Mouse (Mus musculus) midbrain, postnatal 0 days (tissue): ENCODE measurements at regions not wholly inside any gene's neighbourhood (a gene's known extent, or its start where the extent isn't known, plus 50 kb on each side); places are given as distances from the start of the nearest gene placed in this dataset.

Experiments
- ATAC-seq: fragments of 200-750 bp; cut with Nextera tagmentation; 2 replicates; pipeline ENCODE4 v1.8.0; 2017; ENCODE audit warnings: moderate number of reproducible peaks, mild to moderate bottlenecking, moderate TSS enrichment, moderate library complexity; ENCODE audit not compliant: low FRiP score
- DNase-seq: peaks from one replicate; pipeline ENCODE4 v3.0.0-alpha.2; 2015; ENCODE audit warnings: low spot score
- H3K27ac ChIP-seq: fragments of 300-500 bp; sonication (generic); 2 replicates; pipeline ENCODE4 v1.5.1; 2014; ENCODE audit warnings: low read depth, mild to moderate bottlenecking, low read length, mixed read lengths
- H3K27me3 ChIP-seq: fragments of 300-500 bp; sonication (generic); 2 replicates; pipeline ENCODE4 v1.6.1; 2014; ENCODE audit warnings: low read length, control low read depth, mixed read lengths; ENCODE audit not compliant: insufficient read depth
- H3K36me3 ChIP-seq: fragments of 300-500 bp; sonication (generic); 2 replicates; pipeline ENCODE4 v1.6.1; 2014; ENCODE audit warnings: low read length, control low read depth, mixed read lengths; ENCODE audit not compliant: insufficient read depth
- H3K4me1 ChIP-seq: fragments of 300-500 bp; sonication (generic); 2 replicates; pipeline ENCODE4 v1.6.1; 2014; ENCODE audit warnings: mild to moderate bottlenecking, control low read depth, antibody characterized with exemption, low read length, mixed read lengths; ENCODE audit not compliant: insufficient read depth
- H3K4me2 ChIP-seq: fragments of 300-500 bp; sonication (generic); 2 replicates; pipeline ENCODE4 v1.6.1; 2014; ENCODE audit warnings: low read depth, mild to moderate bottlenecking, low read length, mixed read lengths; ENCODE audit not compliant: poor library complexity, severe bottlenecking
- H3K4me3 ChIP-seq: fragments of 300-500 bp; sonication (generic); 2 replicates; pipeline ENCODE4 v1.5.1; 2014; ENCODE audit warnings: low read depth, mild to moderate bottlenecking, low read length, moderate library complexity
- H3K9ac ChIP-seq: fragments of 300-500 bp; sonication (generic); replicated peaks from 2 replicates; pipeline ENCODE4 v1.6.1; 2014; ENCODE audit warnings: mild to moderate bottlenecking, low read length, moderate library complexity, mixed read lengths; ENCODE audit not compliant: poor library complexity, severe bottlenecking
- H3K9me3 ChIP-seq: fragments of 300-500 bp; sonication (generic); 2 replicates; pipeline ENCODE4 v1.6.1; 2016; ENCODE audit warnings: low read length, control low read depth
- CTCF ChIP-seq: IDR thresholded peaks from 2 replicates; pipeline ENCODE4 v1.5.1; 2016; ENCODE audit warnings: antibody characterized with exemption, mild to moderate bottlenecking
- WGBS: fragments of 180-500 bp; shearing (Covaris S2); extraction: QIAGEN DNeasy Blood & Tissue Kit; methylation state at CpG from one replicate; pipeline ENCODE4 v1.1.7; 2014; 5-methylcytosine and 5-hydroxymethylcytosine counted together

DNA sequence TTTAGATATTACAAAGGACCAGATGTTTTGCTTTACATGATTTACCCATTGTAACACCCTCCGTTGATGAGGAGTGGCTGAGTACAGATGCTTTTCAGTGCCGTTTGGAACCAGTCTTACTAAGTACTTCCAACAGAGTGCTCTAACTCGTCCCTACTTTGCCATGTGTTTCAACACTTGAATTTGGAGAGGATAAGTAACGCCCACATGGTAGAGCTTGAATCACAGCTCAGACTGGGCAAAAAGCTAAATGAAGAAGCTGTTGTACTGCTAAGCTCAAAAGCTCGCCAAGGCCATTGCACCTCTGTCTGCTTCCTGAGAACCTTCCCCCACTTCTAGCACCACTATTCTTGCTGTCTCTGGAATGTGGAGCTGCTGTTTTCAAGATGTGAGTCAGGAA, 471.1 kb downstream of the Nfib start:
- Histone ChIP-seq H3K9me3 (no peaks in the 10 kb centered on the region), H3K27me3 (no peaks in the 10 kb centered on the region), H3K27ac (no peak overlapping the region), H3K36me3 (no peaks in the 10 kb centered on the region), H3K4me3 (no peak overlapping the region), H3K4me1 (no peaks in the 10 kb centered on the region), H3K9ac (no peak overlapping the region), H3K4me2 (no peak overlapping the region)
- no peak for TF ChIP-seq CTCF
- ATAC-seq (no peak), DNase-seq (no peak)
- 88% methylated on average over 5 of the region's 5 CpGs for WGBS

DNA sequence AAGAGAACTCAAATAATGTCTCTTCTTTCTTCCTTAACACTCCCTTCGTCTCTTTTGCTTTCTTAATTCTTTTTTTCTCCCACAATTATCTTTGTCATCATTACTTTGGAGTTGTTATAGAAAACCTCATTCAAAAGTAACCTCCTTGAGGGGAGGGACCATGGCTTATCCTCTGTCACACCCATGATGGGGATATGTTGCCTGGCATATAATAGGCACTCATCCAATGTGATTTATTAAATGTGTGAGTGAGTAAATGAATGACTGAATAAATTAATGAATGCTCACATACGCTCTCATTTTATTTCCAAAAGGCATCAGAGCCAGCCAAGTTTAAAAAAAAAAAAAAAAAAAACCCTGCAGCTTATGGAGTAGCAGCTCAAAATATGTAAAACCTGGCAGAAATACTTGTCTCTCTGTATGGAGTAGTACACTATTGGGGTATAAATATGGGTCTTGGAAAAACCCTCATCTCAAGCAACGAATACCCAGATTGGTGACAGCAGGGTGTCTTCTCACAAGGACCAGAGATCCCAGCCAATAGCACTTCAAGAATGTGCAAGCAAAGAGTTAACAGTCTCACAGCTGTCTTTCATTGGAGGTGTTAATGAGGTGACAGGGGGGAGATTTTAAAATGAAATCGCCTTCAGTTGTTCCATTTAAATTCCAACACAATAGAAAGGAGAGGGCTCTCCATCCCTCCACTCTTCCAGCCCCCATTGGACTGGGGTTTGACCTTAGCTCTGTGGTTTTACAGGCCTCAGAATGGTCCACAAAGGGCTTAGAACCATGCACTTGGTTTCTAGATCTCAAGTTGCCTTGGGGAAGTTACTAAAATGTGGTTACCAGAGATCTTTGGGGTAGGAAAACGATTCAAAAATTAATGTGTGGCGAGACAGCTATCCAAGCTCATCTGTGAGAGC, 479.1 kb downstream of the Nfib start:
- Histone ChIP-seq H3K9ac (no peak overlapping the region), H3K27me3 (no peaks in the 10 kb centered on the region), H3K4me2 (no peak overlapping the region), H3K4me1 (no peaks in the 10 kb centered on the region), H3K4me3 (no peak overlapping the region), H3K27ac (no peak overlapping the region), H3K9me3 (no peaks in the 10 kb centered on the region), H3K36me3 (no peaks in the 10 kb centered on the region)
- TF ChIP-seq CTCF, result no peak
- DNase-seq (no peak), ATAC-seq (no peak)
- 71% methylated on average over 6 of the region's 6 CpGs for WGBS

DNA sequence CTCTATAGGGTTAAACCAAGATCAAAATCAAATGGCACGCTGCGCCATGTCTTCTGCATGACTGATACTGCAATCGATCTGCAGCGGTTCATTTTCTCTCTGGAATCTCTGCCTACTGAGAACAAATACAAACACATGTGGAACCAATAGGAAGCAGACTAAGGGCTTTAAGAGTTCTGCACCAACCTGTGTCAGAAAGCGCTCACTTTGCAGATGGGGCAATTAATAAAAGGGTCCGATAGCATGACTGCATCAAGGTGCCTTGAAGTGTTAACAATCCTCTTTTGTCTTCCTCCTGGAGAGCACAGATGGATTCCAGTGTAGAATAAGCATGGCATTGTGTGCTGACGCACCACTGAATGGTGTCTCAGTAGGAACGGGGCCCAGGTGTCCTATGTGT, 484.8 kb downstream of the Nfib start:
- ATAC-seq (no peak; the same call in 1 of the 2 replicates), DNase-seq (no peak)
- H3K36me3 ChIP-seq, result no peaks in the 10 kb centered on the region
- no peak overlapping the region for H3K4me3 ChIP-seq
- H3K4me1 ChIP-seq, result no peaks in the 10 kb centered on the region
- H3K9ac ChIP-seq, result no peak overlapping the region
- TF ChIP-seq CTCF, result no peak
- no peaks in the 10 kb centered on the region for H3K27me3 ChIP-seq
- no peak overlapping the region for H3K4me2 ChIP-seq
- no peaks in the 10 kb centered on the region for H3K9me3 ChIP-seq
- WGBS, result 67% methylated on average over 8 of the region's 8 CpGs
- H3K27ac ChIP-seq, result no peak overlapping the region

DNA sequence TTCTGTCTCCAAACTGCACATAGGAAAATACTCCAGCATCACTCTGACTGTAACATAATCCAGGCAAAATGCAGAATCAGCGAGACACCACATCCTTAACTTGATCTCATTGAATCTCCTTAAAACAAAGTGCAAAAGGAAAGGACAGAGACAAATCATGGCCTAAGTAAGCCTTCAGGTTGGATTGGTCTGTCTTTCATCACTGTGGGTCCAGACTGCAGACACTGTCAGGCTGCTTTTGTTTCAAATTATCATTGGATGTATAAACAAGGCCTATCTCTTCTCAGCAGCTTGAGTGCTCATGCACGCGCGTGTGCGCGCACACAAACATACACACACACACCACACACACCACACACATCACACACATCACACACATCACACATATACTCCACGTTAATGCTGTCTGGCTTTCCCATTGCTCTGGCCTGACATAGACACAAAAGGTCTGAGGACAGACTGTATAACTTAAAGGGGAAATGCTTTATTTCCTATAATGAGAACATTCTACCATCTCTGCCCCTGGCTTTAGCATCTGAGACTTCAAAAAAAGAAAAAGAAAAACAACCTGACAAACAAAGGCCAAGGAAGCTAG, 485.3 kb downstream of the Nfib start:
- H3K4me3 ChIP-seq, result no peak overlapping the region
- no peak overlapping the region for H3K4me2 ChIP-seq
- 81% methylated on average over 7 of the region's 7 CpGs for WGBS
- no peaks in the 10 kb centered on the region for H3K27me3 ChIP-seq
- no peak overlapping the region for H3K9ac ChIP-seq
- no peaks in the 10 kb centered on the region for H3K4me1 ChIP-seq
- ATAC-seq, result no peak
- no peaks in the 10 kb centered on the region for H3K9me3 ChIP-seq
- no peak for TF ChIP-seq CTCF
- DNase-seq, result no peak
- H3K27ac ChIP-seq, result no peak overlapping the region
- no peaks in the 10 kb centered on the region for H3K36me3 ChIP-seq

DNA sequence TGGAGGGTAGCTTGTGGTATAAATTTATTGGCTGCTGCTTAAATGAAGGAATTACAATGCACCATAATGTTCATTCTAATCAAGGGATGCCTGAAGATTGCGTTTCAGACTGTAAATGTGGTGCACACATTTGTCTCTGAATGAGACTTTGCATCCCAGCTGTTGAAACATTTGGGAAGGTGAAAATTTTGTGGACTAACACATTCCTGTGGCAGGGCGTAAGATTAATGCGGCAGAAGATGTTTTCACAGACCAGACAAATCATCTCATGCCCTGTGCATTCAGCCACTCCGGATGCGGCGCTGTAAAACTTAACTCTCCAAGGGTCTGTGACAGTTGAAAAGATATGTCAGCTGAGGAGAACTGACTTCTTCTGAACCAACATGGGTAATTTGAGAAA, 486.9 kb downstream of the Nfib start:
- H3K36me3 ChIP-seq, result no peaks in the 10 kb centered on the region
- DNase-seq (no peak), ATAC-seq (no peak)
- no peaks in the 10 kb centered on the region for H3K9me3 ChIP-seq
- no peak overlapping the region for H3K9ac ChIP-seq
- 87% methylated on average over 6 of the region's 6 CpGs for WGBS
- H3K4me2 ChIP-seq, result no peak overlapping the region
- no peaks in the 10 kb centered on the region for H3K4me1 ChIP-seq
- TF ChIP-seq CTCF, result no peak
- H3K27ac ChIP-seq, result no peak overlapping the region
- H3K27me3 ChIP-seq, result no peaks in the 10 kb centered on the region
- H3K4me3 ChIP-seq, result no peak overlapping the region

DNA sequence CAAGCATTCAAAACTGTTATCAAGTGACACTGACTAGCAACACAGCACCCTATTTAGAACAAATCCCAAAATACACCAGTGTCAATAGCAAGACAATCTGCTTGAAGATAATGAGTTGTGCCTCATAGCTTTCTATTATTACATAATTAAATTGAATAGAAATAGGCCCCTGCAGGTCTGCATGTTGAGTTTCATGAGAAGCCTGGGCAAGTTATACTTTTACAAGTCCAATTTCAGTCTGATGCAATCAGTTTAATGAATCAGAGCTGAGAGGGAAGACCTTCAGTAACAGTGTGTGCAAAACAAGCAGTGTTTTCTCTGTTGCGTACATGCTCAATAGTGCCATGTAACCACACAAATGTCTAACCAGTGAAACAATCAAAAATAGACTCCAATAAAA, 498.5 kb downstream of the Nfib start:
- no peak for ATAC-seq
- TF ChIP-seq CTCF, result no peak
- no peaks in the 10 kb centered on the region for H3K27me3 ChIP-seq
- 95% methylated on average over 1 of the region's 1 CpGs for WGBS
- H3K4me3 ChIP-seq, result no peak overlapping the region
- H3K36me3 ChIP-seq, result no peaks in the 10 kb centered on the region
- no peaks in the 10 kb centered on the region for H3K9me3 ChIP-seq
- DNase-seq, result no peak
- H3K4me2 ChIP-seq, result no peak overlapping the region
- no peaks in the 10 kb centered on the region for H3K4me1 ChIP-seq
- H3K27ac ChIP-seq, result no peak overlapping the region
- no peak overlapping the region for H3K9ac ChIP-seq
